Mouse (Mus musculus) myocyte (in vitro differentiated cells): Measurements from ENCODE around the gene Cadm4.

ENCODE experiments used
- MYOD1 ChIP-seq, 3 experiments: IDR thresholded peaks; one replicate each; pipeline ENCODE4 v1.6.1; 2011; ENCODE audit warnings: control low read depth in 2 of 3, low read depth in 2 of 3, mild to moderate bottlenecking in 2 of 3, moderate library complexity in 1 of 3; ENCODE audit not compliant: insufficient read length in 2 of 3, control insufficient read depth in 1 of 3
- MYOG ChIP-seq, 3 experiments: IDR thresholded peaks; one replicate each; pipeline ENCODE4 v1.6.1; 2011; ENCODE audit warnings: control low read depth in 2 of 3, low read depth in 2 of 3, mild to moderate bottlenecking in 2 of 3; ENCODE audit not compliant: insufficient read length in 2 of 3, control insufficient read depth in 1 of 3, insufficient read depth in 1 of 3
- POLR2A ChIP-seq: IDR thresholded peaks from one replicate; pipeline ENCODE4 v1.6.1; 2011; ENCODE audit warnings: low read depth, mild to moderate bottlenecking, control low read depth, moderate library complexity; ENCODE audit not compliant: insufficient read length
- TCF12 ChIP-seq: IDR thresholded peaks from one replicate; pipeline ENCODE4 v1.6.1; 2011; ENCODE audit warnings: mild to moderate bottlenecking, control low read depth; ENCODE audit not compliant: poor library complexity, insufficient read depth, severe bottlenecking

- TF ChIP-seq MYOD1 (IDR thresholded peaks at IDR 0.05; ENCODE audit: control insufficient read depth in 1 of 3, insufficient read length in 2 of 3, low read depth in 2 of 3) (no peak), TCF12 (no peak), MYOG (IDR thresholded peaks at IDR 0.05; ENCODE audit: control insufficient read depth in 1 of 3, insufficient read depth in 1 of 3, insufficient read length in 2 of 3, low read depth in 2 of 3) (no peak), POLR2A (no peak)
Measured at GRCm38 (mm10) chr7:24500929-24501328, 19.1 kb downstream of the Cadm4 start.
